Mouse (Mus musculus) lung, postnatal 0 days (tissue): ENCODE measurements around the gene Nlrx1. TPM values are rescaled to one million over a fixed set of nuclear protein-coding genes. Genes with fewer than 3 reads are reported as not detected.

Experiments used
- ATAC-seq: fragments of 200-750 bp; cut with Nextera tagmentation; 2 replicates; pipeline ENCODE4 v1.8.0; 2017; ENCODE audit warnings: moderate library complexity
- DNase-seq: peaks from one replicate; pipeline ENCODE4 v3.0.0-alpha.2; 2016; ENCODE audit warnings: low spot score
- H3K27ac ChIP-seq: fragments of 300-500 bp; sonication (generic); 2 replicates; pipeline ENCODE4 v1.5.1; 2014; ENCODE audit warnings: antibody characterized with exemption, mild to moderate bottlenecking, low read length, mixed read lengths
- H3K27me3 ChIP-seq: fragments of 300-500 bp; sonication (generic); replicated peaks from 2 replicates; pipeline ENCODE4 v1.6.1; 2014; ENCODE audit warnings: low read length, mixed read lengths; ENCODE audit not compliant: insufficient read depth
- H3K36me3 ChIP-seq: fragments of 300-500 bp; sonication (generic); 2 replicates; pipeline ENCODE4 v1.6.1; 2014; ENCODE audit warnings: low read length, mixed read lengths; ENCODE audit not compliant: insufficient read depth
- H3K4me1 ChIP-seq: fragments of 300-500 bp; sonication (generic); 2 replicates; pipeline ENCODE4 v1.6.1; 2014; ENCODE audit warnings: antibody characterized with exemption, low read depth, low read length, mixed read lengths; ENCODE audit not compliant: insufficient read depth
- H3K4me2 ChIP-seq: fragments of 300-500 bp; sonication (generic); replicated peaks from 2 replicates; pipeline ENCODE4 v1.6.1; 2014; ENCODE audit warnings: low read depth, mild to moderate bottlenecking, low read length, moderate library complexity, mixed read lengths
- H3K4me3 ChIP-seq: fragments of 300-500 bp; sonication (generic); 2 replicates; pipeline ENCODE4 v1.5.1; 2014; ENCODE audit warnings: low read depth, low read length
- H3K9ac ChIP-seq: fragments of 300-500 bp; sonication (generic); replicated peaks from 2 replicates; pipeline ENCODE4 v1.6.1; 2014; ENCODE audit warnings: low read depth, mild to moderate bottlenecking
- H3K9me3 ChIP-seq: fragments of 300-500 bp; sonication (generic); 2 replicates; pipeline ENCODE4 v1.6.1; 2016; ENCODE audit warnings: low read length, mixed read lengths
- CTCF ChIP-seq: IDR thresholded peaks from 2 replicates; pipeline ENCODE4 v1.5.1; 2016; ENCODE audit warnings: antibody characterized with exemption, mild to moderate bottlenecking
- EP300 ChIP-seq: IDR thresholded peaks from 2 replicates; pipeline ENCODE4 v1.6.1; 2016; ENCODE audit warnings: antibody characterized with exemption, mild to moderate bottlenecking, control low read depth
- WGBS: fragments of 180-500 bp; shearing (Covaris S2); extraction: QIAGEN DNeasy Blood & Tissue Kit; methylation state at CpG from one replicate; pipeline ENCODE4 v1.1.7; 2014; 5-methylcytosine and 5-hydroxymethylcytosine counted together
- polyA plus RNA-seq: library from polyadenylated mRNA; unstranded; fragments of >200 nt; fragmentation: Nextera tagmentation; extraction: Ambion mirVana; gene quantifications from 2 replicates; pipeline ENCODE4 v1.2.1, GENCODE M21; 2015

Nlrx1 gene
- polyA plus RNA-seq, 1 experiment from 2014 or later = 10.1 TPM

- H3K27me3 ChIP-seq = no peaks in the 10 kb centered on the region
- H3K4me3 ChIP-seq = no peak overlapping the region
- TF ChIP-seq EP300 = no peak
- no peak for TF ChIP-seq CTCF
- H3K4me2 ChIP-seq = no peak overlapping the region
- no peaks in the 10 kb centered on the region for H3K9me3 ChIP-seq
- H3K4me1 ChIP-seq = no peaks in the 10 kb centered on the region
- whole genome bisulfite sequencing = 95% methylated on average over 14 of the region's 14 CpGs
- DNase-seq = no peak
- ATAC-seq = no peak
- H3K27ac ChIP-seq = no peak overlapping the region
- no peaks in the 10 kb centered on the region for H3K36me3 ChIP-seq
- no peak overlapping the region for H3K9ac ChIP-seq
These were observed 54.9 kb downstream of the Nlrx1 start for GRCm38 (mm10) chr9:44213538-44213937.

- ATAC-seq = no peak
- Histone ChIP-seq H3K27me3 (no peaks in the 10 kb centered on the region), H3K27ac (no peak overlapping the region), H3K9ac (no peak overlapping the region), H3K4me1 (no peaks in the 10 kb centered on the region), H3K4me2 (no peak overlapping the region), H3K4me3 (no peak overlapping the region), H3K9me3 (no peaks in the 10 kb centered on the region), H3K36me3 (no peaks in the 10 kb centered on the region)
- WGBS = 87% methylated on average over 4 of the region's 4 CpGs
- DNase-seq = no peak
- TF ChIP-seq EP300 = no peak
- no peak for TF ChIP-seq CTCF
These were observed 56.0 kb downstream of the Nlrx1 start for GRCm38 (mm10) chr9:44212406-44212805.

DNA sequence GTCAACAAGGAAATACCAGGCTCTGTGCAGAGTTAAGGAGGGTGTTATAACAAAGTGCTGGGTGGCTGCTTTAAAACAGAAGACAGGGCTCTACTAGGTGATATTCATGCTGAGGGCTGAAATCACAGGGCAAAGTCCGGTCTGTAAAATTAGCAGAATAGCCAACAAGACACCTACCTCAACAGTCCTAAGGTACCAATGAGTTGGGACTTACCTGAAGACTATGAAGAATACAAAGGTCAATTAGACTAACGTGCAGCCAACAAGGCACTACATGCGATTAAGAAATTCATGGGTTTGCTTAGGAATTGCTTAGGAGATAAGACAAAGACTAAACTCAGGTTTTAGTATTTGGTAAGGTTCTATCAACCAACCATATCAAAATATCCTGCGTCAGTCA is 59.0 kb downstream of the Nlrx1 start:
- no peaks in the 10 kb centered on the region for H3K27me3 ChIP-seq
- H3K9ac ChIP-seq = no peak overlapping the region
- TF ChIP-seq CTCF = no peak
- no peak for TF ChIP-seq EP300
- no peak overlapping the region for H3K27ac ChIP-seq
- H3K9me3 ChIP-seq = no peaks in the 10 kb centered on the region
- no peaks in the 10 kb centered on the region for H3K36me3 ChIP-seq
- no peaks in the 10 kb centered on the region for H3K4me1 ChIP-seq
- DNase-seq (no peak), ATAC-seq (no peak)
- no peak overlapping the region for H3K4me2 ChIP-seq
- WGBS = 92% methylated on average over 4 of the region's 4 CpGs
- no peak overlapping the region for H3K4me3 ChIP-seq

DNA sequence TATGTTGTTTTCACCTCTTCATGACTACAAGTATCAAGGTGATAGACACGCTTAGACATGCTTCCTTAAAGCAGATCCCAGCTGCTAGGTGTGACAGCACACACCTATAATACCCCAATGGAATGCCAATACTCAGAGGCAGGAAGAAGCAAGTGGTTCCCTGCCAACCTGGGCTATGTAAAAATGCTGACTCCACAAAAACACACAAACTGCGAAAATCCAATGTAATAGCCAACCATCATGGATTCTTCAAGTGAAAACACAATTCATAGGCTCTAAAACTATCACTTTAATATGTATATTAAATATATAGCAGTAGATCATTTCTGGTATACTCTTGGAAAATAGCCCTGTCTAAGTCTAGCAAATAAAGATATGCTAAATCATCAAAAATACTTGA is 60.6 kb downstream of the Nlrx1 start:
- ATAC-seq (no peak), DNase-seq (no peak)
- TF ChIP-seq CTCF = no peak
- no peak for TF ChIP-seq EP300
- Histone ChIP-seq H3K27ac (no peak overlapping the region), H3K36me3 (no peaks in the 10 kb centered on the region), H3K9me3 (no peaks in the 10 kb centered on the region), H3K4me1 (no peaks in the 10 kb centered on the region), H3K27me3 (no peaks in the 10 kb centered on the region), H3K4me2 (no peak overlapping the region), H3K4me3 (no peak overlapping the region), H3K9ac (no peak overlapping the region)
- 86% methylated on average over 2 of the region's 2 CpGs for WGBS

Other genes starting within 250 kb of the Nlrx1 start
- gene Thy1, start 225.2 kb downstream of the Nlrx1 start, polyA plus RNA-seq = 2.9 and 5.0 TPM in 2 replicates
- gene Usp2, start 201.6 kb downstream of the Nlrx1 start, polyA plus RNA-seq = 11.0 TPM in 2 replicates
- 0.08 TPM in 1 of 2 replicates, not detected in the other for gene Mfrp, start 166.9 kb downstream of the Nlrx1 start, polyA plus RNA-seq
- 9.8 and 10.3 TPM in 2 replicates for gene C1qtnf5, start 161.4 kb downstream of the Nlrx1 start, polyA plus RNA-seq
- gene Gm49380, start 155.1 kb downstream of the Nlrx1 start, polyA plus RNA-seq = 0.29 and 0.30 TPM in 2 replicates
- 18.8 and 19.0 TPM in 2 replicates for gene Rnf26, start 155.1 kb downstream of the Nlrx1 start, polyA plus RNA-seq
- 113 and 116 TPM in 2 replicates for gene Mcam, start 134.1 kb downstream of the Nlrx1 start, polyA plus RNA-seq
- 6.8 and 9.3 TPM in 2 replicates for gene Cbl, start 34.5 kb downstream of the Nlrx1 start, polyA plus RNA-seq
- 59.6 and 60.0 TPM in 2 replicates for gene Ccdc153, start 27.9 kb downstream of the Nlrx1 start, polyA plus RNA-seq
- gene Pdzd3, start 17.1 kb downstream of the Nlrx1 start, polyA plus RNA-seq = 0.13 TPM in 1 of 2 replicates, not detected in the other
- gene Abcg4, start 20.0 kb upstream of the Nlrx1 start, polyA plus RNA-seq = 0.47 and 0.63 TPM in 2 replicates
- 10.0 and 11.3 TPM in 2 replicates for gene Hinfp, start 37.1 kb upstream of the Nlrx1 start, polyA plus RNA-seq
- gene C2cd2l, start 51.7 kb upstream of the Nlrx1 start, polyA plus RNA-seq = 8.1 and 10.3 TPM in 2 replicates
- 38.3 and 42.1 TPM in 2 replicates for gene Dpagt1, start 57.4 kb upstream of the Nlrx1 start, polyA plus RNA-seq
- 50.0 and 52.7 TPM in 2 replicates for gene H2afx, start 66.1 kb upstream of the Nlrx1 start, polyA plus RNA-seq
- gene Hmbs, start 75.6 kb upstream of the Nlrx1 start, polyA plus RNA-seq = 57.5 and 59.3 TPM in 2 replicates
- gene Vps11, start 93.1 kb upstream of the Nlrx1 start, polyA plus RNA-seq = 24.5 and 26.1 TPM in 2 replicates
- gene Hyou1, start 110.9 kb upstream of the Nlrx1 start, polyA plus RNA-seq = 11.1 and 11.4 TPM in 2 replicates
- 14.7 and 17.7 TPM in 2 replicates for gene Slc37a4, start 128.3 kb upstream of the Nlrx1 start, polyA plus RNA-seq
- 1,758 and 2,031 TPM in 2 replicates for gene Rps25, start 138.5 kb upstream of the Nlrx1 start, polyA plus RNA-seq
- gene Trappc4, start 139.0 kb upstream of the Nlrx1 start, polyA plus RNA-seq = 133 and 136 TPM in 2 replicates
- 24.2 and 24.5 TPM in 2 replicates for gene Ccdc84, start 150.0 kb upstream of the Nlrx1 start, polyA plus RNA-seq
- gene Foxr1, start 172.5 kb upstream of the Nlrx1 start, polyA plus RNA-seq = not detected in 2 replicates
- gene Upk2, start 186.4 kb upstream of the Nlrx1 start, polyA plus RNA-seq = 2.2 and 2.3 TPM in 2 replicates
- 10.7 and 12.3 TPM in 2 replicates for gene Bcl9l, start 214.2 kb upstream of the Nlrx1 start, polyA plus RNA-seq